Mouse (Mus musculus) retina, embryonic 14.5 days (tissue): ENCODE measurements around the gene Frem3.
A peak's percentile ranks its signal among the peaks of the same experiment; 100 is the strongest.

Experiments used
- DNase-seq: peaks from one replicate; pipeline ENCODE4 v3.0.0-alpha.2; 2015; ENCODE audit warnings: low spot score

The Frem3 gene

DNA sequence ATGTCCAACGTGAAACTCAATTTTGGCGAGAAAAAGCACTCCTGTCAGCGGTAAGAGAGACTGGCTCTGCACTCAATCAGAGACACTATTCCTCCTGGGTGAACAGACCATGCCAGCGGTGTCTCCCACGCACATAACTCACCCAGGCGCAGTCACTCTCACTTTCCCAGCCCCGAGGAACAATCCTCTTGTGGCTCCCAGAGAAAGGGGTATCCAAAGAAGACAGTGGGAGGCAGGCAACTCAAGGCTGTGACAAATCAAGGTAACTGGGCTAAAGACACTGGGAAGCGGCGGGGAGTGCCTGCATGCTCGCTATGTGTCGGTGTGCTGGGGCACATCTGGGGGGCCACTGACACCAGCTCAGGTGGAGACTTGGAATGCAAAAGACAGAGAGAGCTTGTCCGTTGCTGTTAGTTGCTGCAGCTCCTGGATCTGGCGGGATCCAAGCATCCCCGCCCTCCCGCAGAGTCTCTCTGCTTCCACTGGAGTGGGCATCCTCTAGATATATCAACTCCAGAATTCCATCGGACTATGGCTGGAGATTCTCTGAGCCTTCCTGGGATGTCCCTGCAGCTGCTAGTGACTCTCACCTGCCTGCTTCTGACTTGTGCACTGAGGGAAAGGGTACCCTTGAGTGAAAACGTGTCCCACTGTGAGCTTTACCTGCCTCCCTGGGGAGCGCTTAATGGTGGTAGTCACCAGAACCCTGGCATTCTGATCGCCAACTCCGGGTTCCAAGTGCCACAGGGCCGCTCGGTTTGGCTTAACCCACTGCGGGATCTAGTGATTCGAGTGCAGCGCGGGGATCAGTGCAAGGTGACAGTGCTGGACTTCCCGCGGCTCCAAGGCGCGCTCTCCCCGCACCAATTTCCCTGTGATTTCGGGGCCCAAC, at the start of gene Frem3:
TSS of gene Frem3 (plus strand) at position 532 of the 892 bp plus-strand sequence.
- DNase-seq: peak; percentile 23

DNA sequence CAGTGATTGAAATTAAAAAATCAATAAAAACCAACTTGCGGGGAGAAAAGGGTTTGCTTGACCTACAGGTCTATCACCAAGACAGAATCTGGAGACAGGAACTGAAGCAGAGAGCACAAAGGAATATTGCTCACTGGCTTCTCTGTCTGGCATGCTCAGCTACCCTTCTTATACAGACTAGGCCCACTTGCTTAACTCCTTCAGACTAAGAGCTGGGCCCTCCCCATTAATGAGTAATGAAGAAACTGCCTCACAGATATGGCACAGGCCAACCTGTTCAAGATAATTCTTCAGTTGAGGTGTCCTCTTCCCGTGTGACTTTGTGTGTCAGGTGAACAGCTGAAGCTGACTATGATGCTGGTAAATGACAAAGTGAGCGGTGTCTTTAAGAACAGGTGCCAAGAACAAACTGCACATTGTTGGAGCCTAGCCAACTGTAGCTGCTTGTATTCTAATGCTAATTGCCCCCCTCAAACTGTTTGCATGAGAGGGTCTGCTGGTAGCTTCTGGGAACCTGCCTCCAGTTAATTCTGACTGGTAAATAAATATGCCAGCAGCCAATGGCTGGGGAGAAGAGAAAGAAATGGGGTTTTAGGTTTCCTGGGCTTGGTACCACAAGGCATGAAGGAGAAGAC, 46.6 kb upstream of the Frem3 start:
- DNase-seq: no peak

DNA sequence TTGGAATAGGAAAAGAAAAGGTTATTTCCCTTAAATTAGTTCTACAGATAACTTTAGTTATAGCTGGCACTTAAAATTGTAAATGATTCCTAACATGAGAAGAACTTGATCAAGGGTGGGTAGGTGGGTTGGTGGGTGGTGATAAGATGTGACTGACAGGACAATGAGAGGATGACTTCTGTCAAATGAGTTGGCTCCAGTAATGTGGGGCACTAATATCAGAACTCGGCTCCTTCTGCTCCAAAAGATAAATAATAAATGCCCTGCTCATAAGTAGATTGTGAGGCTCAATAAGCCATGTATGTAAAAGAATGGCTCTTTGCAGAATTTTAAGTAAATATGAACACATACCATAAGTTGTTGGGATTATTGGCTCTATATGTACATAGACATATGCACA, 43.4 kb upstream of the Frem3 start:
- DNase-seq: no peak

- DNase-seq: peak; percentile 9
These were observed 42.5 kb upstream of the Frem3 start for GRCm38 (mm10) chr8:80568243-80568995.

DNA sequence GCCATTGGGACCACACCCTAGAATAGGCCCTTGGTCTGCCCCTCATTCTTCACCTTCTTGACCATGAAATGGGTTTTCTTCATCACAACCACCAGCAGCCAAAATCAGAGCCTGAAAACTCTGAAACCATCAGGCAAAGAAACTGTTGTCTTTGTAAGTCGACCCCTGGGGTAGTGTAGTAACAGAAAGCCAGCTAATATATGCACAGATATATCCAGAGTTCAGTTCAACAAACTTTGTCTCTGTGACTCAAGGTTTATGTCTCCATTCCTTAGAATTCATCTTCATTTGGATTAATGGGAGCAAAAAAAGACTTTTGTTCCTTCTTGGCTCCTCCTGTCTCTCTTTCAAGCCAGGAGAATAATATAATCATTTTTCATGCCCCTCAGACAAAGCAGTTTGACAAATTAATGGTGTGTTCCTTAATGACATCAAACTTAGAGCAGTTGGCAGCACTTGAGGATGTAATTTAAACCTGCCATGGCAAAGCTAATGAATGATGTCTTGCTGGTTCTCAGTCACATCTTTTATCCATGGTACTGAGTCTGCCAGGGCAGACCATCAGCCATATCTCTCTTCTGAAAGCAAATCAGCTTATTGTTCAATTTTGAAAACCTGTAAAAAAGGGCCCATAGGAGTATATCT, 38.3 kb upstream of the Frem3 start:
- no peak for DNase-seq

DNA sequence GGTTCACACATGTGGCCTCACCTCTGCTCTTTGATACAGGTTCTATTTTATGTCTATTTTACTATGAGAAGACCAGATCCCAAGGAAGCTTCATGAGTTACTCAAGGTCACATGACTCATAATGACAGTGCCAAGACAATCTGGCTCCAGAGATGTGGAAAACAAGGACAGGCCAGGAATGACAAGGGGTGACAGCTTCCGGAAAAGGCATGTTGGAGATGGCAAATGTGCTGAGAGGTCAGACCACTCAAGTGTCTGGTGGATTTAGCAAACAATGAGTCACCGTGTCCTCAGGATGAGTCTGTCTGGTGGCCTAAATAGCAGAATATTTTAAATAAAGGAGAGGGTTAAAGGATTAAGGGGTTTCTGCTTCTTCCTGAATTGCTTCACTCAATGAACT, 33.8 kb upstream of the Frem3 start:
- DNase-seq: no peak

- no peak for DNase-seq
These were observed 31.8 kb upstream of the Frem3 start for GRCm38 (mm10) chr8:80579038-80579437.

GRCm38 (mm10) chr8:80592626-80593025, 18.3 kb upstream of the Frem3 start:
- DNase-seq: no peak

- DNase-seq: no peak
These were observed 10.2 kb upstream of the Frem3 start for GRCm38 (mm10) chr8:80600600-80601170.

- no peak for DNase-seq
These were observed 9.0 kb upstream of the Frem3 start for GRCm38 (mm10) chr8:80601886-80602285.

GRCm38 (mm10) chr8:80607082-80607481, 3.8 kb upstream of the Frem3 start:
- DNase-seq: no peak

DNA sequence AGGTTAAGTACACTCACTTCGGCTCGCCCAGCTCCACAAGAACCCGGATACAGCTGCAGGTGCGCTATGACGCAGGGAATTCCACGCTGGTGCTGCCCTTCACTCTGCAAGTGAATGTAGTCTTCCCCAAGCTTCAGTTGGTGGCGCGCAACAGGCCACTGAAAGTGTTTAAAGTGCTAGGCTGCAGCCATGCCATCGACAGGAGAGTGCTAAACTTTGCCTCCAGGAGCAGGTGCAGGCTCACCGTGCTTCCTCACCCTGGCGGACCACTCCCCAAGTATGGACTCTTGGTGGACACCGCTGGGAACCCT, 516 bp downstream of the Frem3 start:
- DNase-seq: peak; percentile 4

- peak; percentile 29 for DNase-seq
These were observed 8.9 kb downstream of the Frem3 start for GRCm38 (mm10) chr8:80619787-80620186.

DNA sequence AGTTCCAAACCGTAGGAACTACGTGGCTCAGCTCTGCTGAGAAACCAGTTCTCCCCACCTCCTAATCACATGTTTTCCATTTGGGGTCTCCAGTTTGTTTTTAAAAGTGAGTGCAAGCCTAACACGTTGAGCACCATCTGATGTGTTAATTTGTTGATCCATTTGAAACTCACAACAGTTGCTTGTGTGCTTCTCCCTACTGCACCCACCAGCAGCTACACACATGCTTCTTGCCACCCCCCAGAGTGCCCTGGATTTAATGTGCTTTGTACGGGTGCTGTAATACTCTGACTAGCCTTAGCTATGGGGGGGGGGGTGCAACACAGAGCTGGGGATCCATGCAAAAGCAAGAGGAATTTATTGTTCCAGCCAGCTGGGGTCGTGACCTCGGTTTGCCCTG, 36.5 kb downstream of the Frem3 start:
- DNase-seq: no peak

- DNase-seq: no peak
These were observed 46.8 kb downstream of the Frem3 start for GRCm38 (mm10) chr8:80657639-80658038.

GRCm38 (mm10) chr8:80661055-80661454, 50.2 kb downstream of the Frem3 start:
- DNase-seq: no peak

- DNase-seq: no peak
These were observed 52.6 kb downstream of the Frem3 start for GRCm38 (mm10) chr8:80663476-80663875.

- DNase-seq: no peak
These were observed 58.5 kb downstream of the Frem3 start for GRCm38 (mm10) chr8:80669277-80669901.

DNA sequence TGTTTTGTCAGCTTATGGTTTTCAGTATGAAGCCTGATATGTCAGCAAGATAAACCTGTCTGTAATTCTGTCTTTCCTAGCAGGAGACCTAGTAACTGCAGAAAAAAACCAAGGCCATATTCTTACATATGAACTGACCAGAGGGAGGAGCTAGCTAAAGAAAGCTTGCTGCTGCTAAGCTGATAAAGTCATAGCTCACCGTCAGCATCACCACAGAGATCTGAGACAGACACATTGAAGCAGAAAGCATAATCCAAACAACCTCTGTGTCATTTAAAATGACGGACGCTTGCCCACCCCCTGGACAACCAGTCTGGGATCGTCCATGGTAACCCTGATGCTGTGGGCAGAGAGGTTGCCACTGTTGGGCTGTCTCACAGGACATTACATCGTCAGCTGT, 71.7 kb downstream of the Frem3 start:
- no peak for DNase-seq

DNA sequence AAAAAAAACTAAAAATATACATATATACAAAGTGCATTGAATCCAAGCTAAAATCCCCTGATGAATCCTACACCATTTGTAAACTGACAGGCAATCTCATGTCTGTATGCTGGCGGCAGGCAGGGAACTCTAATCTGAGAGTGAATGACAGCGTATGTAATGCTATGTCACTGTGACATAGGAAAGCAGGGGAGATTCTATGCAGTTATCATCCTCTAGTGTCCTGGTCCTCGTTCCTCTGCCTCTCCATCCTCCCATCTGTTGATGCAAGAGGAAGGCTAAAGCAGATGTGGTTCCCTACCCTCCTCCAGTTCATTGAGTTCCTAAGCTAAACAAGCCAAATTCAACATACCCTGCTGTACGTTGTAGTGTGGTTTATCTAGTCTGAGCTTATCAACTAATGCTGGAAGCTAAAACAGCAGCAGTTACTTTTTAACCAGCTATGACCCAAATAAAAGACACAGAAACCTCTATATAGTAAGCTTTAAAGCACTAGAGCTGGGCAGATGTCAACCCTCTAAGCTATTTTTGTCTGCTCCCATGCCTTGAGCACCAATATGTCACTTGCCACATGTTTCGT, 73.0 kb downstream of the Frem3 start:
- DNase-seq: no peak

- DNase-seq: peak; percentile 69
These were observed 77.3 kb downstream of the Frem3 start for GRCm38 (mm10) chr8:80688141-80688540.
